Mouse (Mus musculus) activated CD4-positive, CD25-positive, alpha-beta regulatory T cell, adult 9 weeks (primary cell): Measurements from ENCODE around the gene Klb. TPM values are rescaled to one million over a fixed set of nuclear protein-coding genes. Genes with fewer than 3 reads are reported as not detected.

Source experiments
- polyA plus RNA-seq: library from polyadenylated mRNA; unstranded; fragments of 100-300 nt; shearing (Covaris generic); gene quantifications from one replicate; pipeline ENCODE4 v1.2.1, GENCODE M21; 2017

The Klb gene
- polyA plus RNA-seq: not detected

GRCm38 (mm10) chr5:65348168-65348567 is at the start of gene Klb:
Gene Klb (plus strand): TSS chr5:65348314.

GRCm38 (mm10) chr5:65335298-65336074 is 12.6 kb upstream of the Klb start, which contains the start of gene Rfc1:
Gene Rfc1 (minus strand): TSS chr5:65335670.

GRCm38 (mm10) chr5:65390648-65391644 is 42.8 kb downstream of the Klb start, which contains the start of the genes Rpl9 and Lias:
Gene Rpl9 (minus strand): TSS chr5:65391444.
Gene Lias (plus strand): TSS chr5:65391497.

Other genes with a start within 250 kb of the Klb start
- 2.1 TPM for gene Klhl5, start 240.8 kb upstream of the Klb start, polyA plus RNA-seq
- 6.8 TPM for gene Wdr19, start 148.6 kb upstream of the Klb start, polyA plus RNA-seq
- 61.6 TPM for gene Rfc1, start 12.6 kb upstream of the Klb start, polyA plus RNA-seq
- 1,143 TPM for gene Rpl9, start 43.1 kb downstream of the Klb start, polyA plus RNA-seq
- gene Lias, start 43.2 kb downstream of the Klb start, polyA plus RNA-seq: 48.4 TPM
- 45.9 TPM for gene Ugdh, start 87.6 kb downstream of the Klb start, polyA plus RNA-seq
- not detected for gene Gm43552, start 144.5 kb downstream of the Klb start, polyA plus RNA-seq
- gene Smim14, start 188.9 kb downstream of the Klb start, polyA plus RNA-seq: 178 TPM
- 126 TPM for gene Ube2k, start 188.9 kb downstream of the Klb start, polyA plus RNA-seq